ENCODE assay signal across 8 mouse cellular contexts in the genomic region with DNA sequence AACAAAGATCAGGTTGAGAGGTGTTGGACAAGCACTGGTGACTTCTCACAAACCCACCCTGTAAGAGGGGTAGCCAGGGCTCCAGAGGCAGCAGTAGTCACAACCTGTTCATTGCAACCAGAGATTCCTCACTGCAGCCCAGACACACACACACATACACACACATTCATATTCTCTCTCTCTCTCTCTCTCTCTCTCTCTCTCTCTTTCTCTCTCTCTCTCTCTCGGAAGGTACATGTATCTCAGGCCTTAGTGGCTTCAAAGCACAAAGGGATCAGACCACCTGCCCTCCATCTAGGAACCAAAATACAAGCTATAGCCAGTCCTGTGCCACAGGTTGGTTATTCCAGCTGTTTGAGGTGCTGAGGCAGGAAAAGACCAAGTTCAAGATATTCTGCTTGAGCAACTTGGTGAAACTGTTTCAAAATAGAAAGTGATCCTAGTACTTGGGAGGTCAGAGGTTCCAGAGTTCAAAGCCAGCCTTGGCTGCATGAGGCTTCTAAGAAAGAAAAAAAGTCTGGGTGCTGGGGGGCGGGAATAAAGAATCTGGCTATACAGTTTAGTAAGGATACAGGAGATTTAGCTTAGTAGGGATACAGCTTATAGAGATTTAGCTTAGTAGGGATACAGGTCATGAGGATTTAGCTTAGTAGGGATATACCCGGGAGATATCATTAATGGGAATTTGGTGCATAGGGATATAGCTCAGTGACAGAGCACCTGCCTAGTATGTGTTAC. TPM values are rescaled to one million over a fixed set of nuclear protein-coding genes. Genes with fewer than 3 reads are reported as not detected.
DNase-seq lines count a peak whose midpoint lies in the region; ATAC-seq and TF ChIP-seq lines count a peak whose summit lies in the region.

No protein-coding gene starts in this region.

- H3K9ac ChIP-seq in forebrain, embryonic 14.5 days (ENCODE audit: low read length), result no peak overlapping the region
- H3K9ac ChIP-seq in liver, embryonic 15.5 days, result peak overlapping the region; percentile 99; the same call in 1 of the 2 replicates

- peak overlapping the region; percentile 77 for H3K4me3 ChIP-seq in gastrocnemius, adult 2 months
- H3K4me3 ChIP-seq in C2C12 (ENCODE audit: insufficient read depth, poor library complexity, severe bottlenecking), result peak overlapping the region; percentile 99
- H3K4me3 ChIP-seq in forebrain, embryonic 14.5 days (ENCODE audit: low read depth, low read length), result 0 out of 2 replicates have a peak overlapping the region, but pooled peaks have one; percentile 90
- H3K4me3 ChIP-seq in liver, embryonic 15.5 days (replicated peaks), result peak overlapping the region; percentile 98

- peak overlapping the region; percentile 66 for H3K4me2 ChIP-seq in forebrain, embryonic 14.5 days (ENCODE audit: low read length)
- H3K4me2 ChIP-seq in liver, embryonic 15.5 days, result peak overlapping the region; percentile 78

- no peak overlapping the region for H3ac ChIP-seq in C2C12 (ENCODE audit: control insufficient read depth, insufficient read length, low read depth)

- DNase-seq in gastrocnemius, adult 2 months, result no peak
- no peak for DNase-seq in gastrocnemius, postnatal 4 days (ENCODE audit: low spot score in 2 of 2)
- no peak for DNase-seq in forebrain, embryonic 14.5 days (ENCODE audit: low spot score)
- no peak for DNase-seq in adrenal gland, adult 8-10 months
- DNase-seq in left cerebral cortex, adult 8-10 months (ENCODE audit: low spot score in 2 of 2), result no peak
- no peak for DNase-seq in layer of hippocampus, postnatal 14 days (ENCODE audit: low spot score in 2 of 2)

- no peak for ATAC-seq in forebrain, embryonic 14.5 days
- ATAC-seq in liver, embryonic 15.5 days (ENCODE audit: insufficient read depth), result no peak

- no peaks in the 10 kb centered on the region for H3K9me3 ChIP-seq in forebrain, embryonic 14.5 days (replicated peaks; ENCODE audit: control insufficient read depth, low read length)
- no peaks in the 10 kb centered on the region for H3K9me3 ChIP-seq in liver, embryonic 15.5 days (replicated peaks)

- intact Hi-C loops in gastrocnemius, adult 2 months (cut with DNase I), result loop anchor here (2.0 kb wide), 1 partner anchor 37 kb away; a partner anchor contains a TSS

- peaks cover 28% of the 10 kb centered on the region for H3K36me3 ChIP-seq in C2C12 (ENCODE audit: control insufficient read depth, insufficient read depth)
- H3K36me3 ChIP-seq in forebrain, embryonic 14.5 days (ENCODE audit: control insufficient read depth, insufficient read depth, low read length), result peaks cover 14% of the 10 kb centered on the region
- peaks cover 22% of the 10 kb centered on the region for H3K36me3 ChIP-seq in liver, embryonic 15.5 days (replicated peaks)

- H3K27me3 ChIP-seq in C2C12 (ENCODE audit: control insufficient read depth, insufficient read depth, insufficient read length), result no peaks in the 10 kb centered on the region
- H3K27me3 ChIP-seq in forebrain, embryonic 14.5 days (replicated peaks; ENCODE audit: control insufficient read depth, insufficient read depth, low read length), result no peaks in the 10 kb centered on the region
- no peaks in the 10 kb centered on the region for H3K27me3 ChIP-seq in liver, embryonic 15.5 days

- H3K79me2 ChIP-seq in C2C12 (ENCODE audit: control insufficient read depth, insufficient read depth), result peaks cover 54% of the 10 kb centered on the region

- 94% methylated on average over 3 of the region's 3 CpGs for WGBS in forebrain, embryonic 14.5 days
- WGBS in liver, embryonic 15.5 days (ENCODE audit: insufficient replicate concordance), result 73% methylated on average over 3 of the region's 3 CpGs

- no peak for TF ChIP-seq CTCF in gastrocnemius, adult 2 months (IDR thresholded peaks at IDR 0.05)
- no peak for TF ChIP-seq CTCF in C2C12 (IDR thresholded peaks at IDR 0.05; ENCODE audit: control insufficient read depth, insufficient read depth, insufficient read length)

- H3K4me1 ChIP-seq in forebrain, embryonic 14.5 days (ENCODE audit: control insufficient read depth, insufficient read depth, low read length), result peaks cover 8% of the 10 kb centered on the region
- H3K4me1 ChIP-seq in liver, embryonic 15.5 days (replicated peaks), result peaks cover 61% of the 10 kb centered on the region

- peaks cover 36% of the 10 kb centered on the region for H3K79me3 ChIP-seq in C2C12 (ENCODE audit: low read depth)

- peak overlapping the region; percentile 100 for H3K27ac ChIP-seq in gastrocnemius, adult 2 months
- no peak overlapping the region for H3K27ac ChIP-seq in forebrain, embryonic 14.5 days (ENCODE audit: low read depth, low read length)
- H3K27ac ChIP-seq in liver, embryonic 15.5 days (replicated peaks), result peak overlapping the region; percentile 99

TF ChIP-seq in C2C12, 6 proteins besides CTCF, POLR2A, EP300 and RAD21:
- TF ChIP-seq CEBPB (IDR thresholded peaks at IDR 0.05; ENCODE audit: low read depth) (no peak), MYOG (IDR thresholded peaks at IDR 0.05; ENCODE audit: control insufficient read depth, extremely low read depth, insufficient read length) (no peak), MYOD1 (IDR thresholded peaks at IDR 0.05; ENCODE audit: control insufficient read depth, insufficient read length, low read depth) (no peak), USF1 (IDR thresholded peaks at IDR 0.05; ENCODE audit: low read depth) (no peak), MAX (IDR thresholded peaks at IDR 0.05) (no peak), FOSL1 (IDR thresholded peaks at IDR 0.05; ENCODE audit: insufficient read depth, low read length, poor library complexity, severe bottlenecking) (no peak)

RNA-seq across cellular contexts. Expression of a gene that starts 0.8 kb away (rescaled TPM):
- total RNA-seq in gastrocnemius, adult 2 months (2021), result 10 to 100 TPM; 33.9 to 40.7 TPM
- total RNA-seq in gastrocnemius, postnatal 4 days (2021), result 10 to 100 TPM; 37.0 to 40.1 TPM
- 139 TPM for polyA plus RNA-seq in C2C12 (2012; fragmentation: generic; extraction: Trizol)
- polyA plus RNA-seq in forebrain, embryonic 14.5 days (2014; fragmentation: Nextera tagmentation; extraction: Ambion mirVana), result 15.2 and 18.9 TPM in 2 replicates
- polyA plus RNA-seq in liver, embryonic 15.5 days (2015; fragmentation: Nextera tagmentation; extraction: Ambion mirVana), result 12.7 and 14.9 TPM in 2 replicates
- 100 to 1,000 TPM; 130 to 232 (median 157) TPM for total RNA-seq in adrenal gland, adult 8-10 months (2022)
- 10 to 100 TPM; 61.3 to 68.0 (median 65.8) TPM for total RNA-seq in left cerebral cortex, adult 8-10 months (2022)
- 100 to 1,000 TPM; 166 to 175 TPM for total RNA-seq in layer of hippocampus, postnatal 14 days (2021)

RNA-seq across cellular contexts. Expression of a gene that starts 0.9 kb away (rescaled TPM):
- 100 to 1,000 TPM; 376 to 655 TPM for total RNA-seq in gastrocnemius, adult 2 months (2021)
- total RNA-seq in gastrocnemius, postnatal 4 days (2021), result 100 to 1,000 TPM; 204 to 225 TPM
- polyA plus RNA-seq in C2C12 (2012; fragmentation: generic; extraction: Trizol), result 660 TPM
- 263 and 276 TPM in 2 replicates for polyA plus RNA-seq in forebrain, embryonic 14.5 days (2014; fragmentation: Nextera tagmentation; extraction: Ambion mirVana)
- 161 and 189 TPM in 2 replicates for polyA plus RNA-seq in liver, embryonic 15.5 days (2015; fragmentation: Nextera tagmentation; extraction: Ambion mirVana)
- 1,000 to 10,000 TPM in 1 of 4 experiments, 100 to 1,000 TPM in 3; 798 to 1,098 (median 876) TPM for total RNA-seq in adrenal gland, adult 8-10 months (2022)
- 100 to 1,000 TPM; 498 to 523 (median 522) TPM for total RNA-seq in left cerebral cortex, adult 8-10 months (2022)
- total RNA-seq in layer of hippocampus, postnatal 14 days (2021), result 100 to 1,000 TPM; 343 to 377 TPM

RNA-seq across cellular contexts. Expression of a gene that starts 26.9 kb away (rescaled TPM):
- total RNA-seq in gastrocnemius, adult 2 months (2021), result 1 to 10 TPM; 2.1 to 3.2 TPM
- 1 to 10 TPM; 5.7 to 7.3 TPM for total RNA-seq in gastrocnemius, postnatal 4 days (2021)
- 1.3 TPM for polyA plus RNA-seq in C2C12 (2012; fragmentation: generic; extraction: Trizol)
- polyA plus RNA-seq in forebrain, embryonic 14.5 days (2014; fragmentation: Nextera tagmentation; extraction: Ambion mirVana), result 3.4 and 4.1 TPM in 2 replicates
- polyA plus RNA-seq in liver, embryonic 15.5 days (2015; fragmentation: Nextera tagmentation; extraction: Ambion mirVana), result 0.46 and 0.51 TPM in 2 replicates
- 10 to 100 TPM in 3 of 4 experiments, 1 to 10 TPM in 1; 8.3 to 28.7 (median 11.8) TPM for total RNA-seq in adrenal gland, adult 8-10 months (2022)
- 10 to 100 TPM in 1 of 4 experiments, 1 to 10 TPM in 3; 8.0 to 15.8 (median 8.8) TPM for total RNA-seq in left cerebral cortex, adult 8-10 months (2022)
- 10 to 100 TPM; 13.1 to 13.8 TPM for total RNA-seq in layer of hippocampus, postnatal 14 days (2021)

RNA-seq across cellular contexts. Expression of a gene that starts 37.2 kb away (rescaled TPM):
- 1 to 10 TPM; 2.4 to 3.1 TPM for total RNA-seq in gastrocnemius, adult 2 months (2021)
- total RNA-seq in gastrocnemius, postnatal 4 days (2021), result 1 to 10 TPM; 9.7 to 9.8 TPM
- polyA plus RNA-seq in C2C12 (2012; fragmentation: generic; extraction: Trizol), result 4.7 TPM
- 34.5 and 41.5 TPM in 2 replicates for polyA plus RNA-seq in forebrain, embryonic 14.5 days (2014; fragmentation: Nextera tagmentation; extraction: Ambion mirVana)
- polyA plus RNA-seq in liver, embryonic 15.5 days (2015; fragmentation: Nextera tagmentation; extraction: Ambion mirVana), result 7.6 and 8.4 TPM in 2 replicates
- 10 to 100 TPM in 3 of 4 experiments, 1 to 10 TPM in 1; 9.1 to 17.0 (median 14.6) TPM for total RNA-seq in adrenal gland, adult 8-10 months (2022)
- total RNA-seq in left cerebral cortex, adult 8-10 months (2022), result 10 to 100 TPM; 14.4 to 19.1 (median 15.7) TPM
- 10 to 100 TPM; 15.3 to 17.7 TPM for total RNA-seq in layer of hippocampus, postnatal 14 days (2021)
